Mouse (Mus musculus) limb, embryonic 10.5 days (tissue): ENCODE results near the gene Grap. TPM values are rescaled to one million over a fixed set of nuclear protein-coding genes. Genes with fewer than 3 reads are reported as not detected.

ENCODE experiments used
- DNase-seq: peaks from one replicate; pipeline ENCODE4 v3.0.0-alpha.2; 2017; ENCODE audit warnings: low spot score
- H3K27ac ChIP-seq: fragments of 300-500 bp; sonication (generic); 2 replicates; pipeline ENCODE4 v1.5.1; 2016; ENCODE audit warnings: mild to moderate bottlenecking
- H3K27me3 ChIP-seq: fragments of 300-500 bp; sonication (generic); 2 replicates; pipeline ENCODE4 v1.6.1; 2016; ENCODE audit warnings: low read depth, mild to moderate bottlenecking; ENCODE audit not compliant: poor library complexity, severe bottlenecking
- H3K36me3 ChIP-seq: fragments of 300-500 bp; sonication (generic); 2 replicates; pipeline ENCODE4 v1.6.1; 2016; ENCODE audit warnings: mild to moderate bottlenecking, moderate library complexity
- H3K4me1 ChIP-seq: fragments of 300-500 bp; sonication (generic); 2 replicates; pipeline ENCODE4 v1.6.1; 2016
- H3K4me3 ChIP-seq: fragments of 300-500 bp; sonication (generic); 2 replicates; pipeline ENCODE4 v1.5.1; 2016; ENCODE audit warnings: mild to moderate bottlenecking, moderate library complexity
- H3K9me3 ChIP-seq: fragments of 300-500 bp; sonication (generic); replicated peaks from 2 replicates; pipeline ENCODE4 v1.6.1; 2016; ENCODE audit warnings: mild to moderate bottlenecking
- WGBS: fragments of 180-500 bp; shearing (Covaris S2); methylation state at CpG from one replicate; pipeline ENCODE4 v1.1.7; 2016; 5-methylcytosine and 5-hydroxymethylcytosine counted together
- polyA plus RNA-seq: library from polyadenylated mRNA; unstranded; fragments of >200 nt; fragmentation: Nextera tagmentation; extraction: Ambion mirVana; gene quantifications from 2 replicates; pipeline ENCODE4 v1.2.1, GENCODE M21; 2016

Gene Grap
- polyA plus RNA-seq, 1 experiment from 2014 or later = 6.9 TPM

DNA sequence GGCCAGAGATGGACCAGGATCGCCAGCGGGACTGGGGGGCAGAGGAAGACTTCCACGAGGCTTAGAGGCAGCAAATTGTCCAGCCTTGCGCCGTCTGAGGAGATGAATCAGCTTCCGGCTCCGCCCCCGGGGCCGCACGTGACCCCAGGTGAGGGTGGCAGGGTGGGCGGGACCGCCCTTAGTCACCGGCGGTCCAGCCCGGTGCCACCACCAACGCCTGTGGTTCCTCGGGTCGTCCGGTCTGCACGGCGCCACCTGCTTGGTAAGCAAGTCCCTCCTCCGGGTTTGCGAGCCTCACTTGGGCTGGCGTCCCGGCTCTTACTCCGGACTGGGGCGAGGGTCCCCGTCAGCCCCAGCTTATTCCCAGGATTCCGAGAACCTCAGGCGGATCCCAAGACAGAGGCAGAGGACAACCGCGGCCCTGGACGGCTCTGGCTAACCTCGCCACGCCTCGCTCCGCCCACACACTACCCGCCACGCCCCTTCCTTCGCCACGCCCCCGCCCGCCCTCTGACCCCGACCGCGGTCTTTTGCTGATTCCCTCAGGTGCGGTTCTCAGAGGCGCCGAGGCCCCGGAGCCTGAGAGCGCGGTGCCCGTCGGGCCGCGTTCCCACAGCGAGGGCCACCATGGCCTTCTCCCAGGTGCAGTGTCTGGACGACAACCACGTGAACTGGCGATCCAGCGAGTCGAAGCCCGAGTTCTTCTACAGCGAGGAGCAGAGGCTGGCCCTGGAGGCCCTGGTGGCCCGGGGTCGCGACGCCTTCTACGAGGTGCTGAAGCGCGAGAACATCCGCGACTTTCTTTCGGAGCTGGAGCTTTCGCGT is 31.1 kb downstream of the Grap start, which contains the start of gene Fam83g:
Fam83g (plus strand) TSS at position 185 of the 825 bp plus-strand sequence.
- peak within 1 kb of the TSS; percentile 76 for H3K27ac ChIP-seq
- under 1% methylated on average over 76 of the region's 76 CpGs for WGBS
- H3K36me3 ChIP-seq = no peaks in the 10 kb centered on the region
- H3K9me3 ChIP-seq = no peaks in the 10 kb centered on the region
- peaks cover 40% of the 10 kb centered on the region for H3K27me3 ChIP-seq
- H3K4me3 ChIP-seq = peak within 1 kb of the TSS; percentile 59
- peak; percentile 90 for DNase-seq
- H3K4me1 ChIP-seq = peaks cover 38% of the 10 kb centered on the region

DNA sequence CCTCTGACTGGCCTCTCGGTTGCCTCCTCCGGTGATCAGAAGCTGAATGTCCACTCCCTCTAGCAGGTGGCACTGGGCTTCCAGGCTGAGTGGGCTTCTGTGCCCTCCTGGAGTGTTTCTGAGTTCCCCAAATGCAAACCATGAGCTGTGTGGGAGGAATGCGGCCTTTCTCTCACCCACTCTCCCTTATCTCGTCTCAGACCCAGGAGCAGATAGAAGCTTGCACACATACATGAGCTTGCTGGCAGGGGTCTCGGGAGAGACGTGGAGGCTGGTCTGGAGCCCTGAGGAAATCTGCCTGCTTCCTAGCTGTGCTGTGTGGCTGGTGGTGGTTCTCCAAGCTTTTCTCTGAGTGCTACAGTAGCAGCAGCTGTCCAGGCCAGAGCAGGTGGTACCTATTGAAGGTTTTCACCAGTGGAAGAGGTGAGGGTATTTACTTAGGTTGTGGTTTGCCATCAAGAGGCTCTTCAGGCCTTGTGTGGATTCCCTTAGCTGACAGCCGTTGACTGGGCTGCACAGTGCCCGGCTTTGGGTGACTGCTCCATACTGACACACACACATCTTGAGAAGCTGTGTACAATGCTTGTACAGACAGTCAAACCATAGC is 32.2 kb downstream of the Grap start:
- Histone ChIP-seq H3K27ac (peak overlapping the region; percentile 76; the same call in 1 of the 2 replicates), H3K36me3 (no peaks in the 10 kb centered on the region), H3K9me3 (no peaks in the 10 kb centered on the region), H3K4me3 (peak overlapping the region; percentile 59), H3K27me3 (peaks cover 40% of the 10 kb centered on the region), H3K4me1 (peaks cover 38% of the 10 kb centered on the region)
- WGBS = 73% methylated on average over 8 of the region's 8 CpGs
- DNase-seq = no peak

DNA sequence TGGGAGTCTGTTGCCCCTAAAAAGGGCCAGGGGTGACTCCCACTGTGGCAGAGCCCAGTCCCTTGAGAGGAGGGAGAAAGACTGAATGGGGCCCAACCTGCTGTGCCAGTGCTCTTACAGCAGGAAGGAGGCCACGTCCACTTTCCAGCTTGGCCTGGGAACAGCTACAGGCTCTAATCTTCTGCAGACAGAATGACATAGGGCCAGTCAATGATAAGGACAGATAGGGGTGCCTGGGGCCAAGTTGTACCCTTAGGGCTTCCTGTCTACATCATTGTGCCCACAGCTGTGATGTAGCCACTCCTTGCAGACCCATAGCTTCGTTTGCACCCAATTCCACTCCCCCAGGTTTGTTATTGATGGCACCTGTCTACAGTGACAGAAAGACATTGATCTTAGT is 33.1 kb downstream of the Grap start:
- H3K9me3 ChIP-seq = no peaks in the 10 kb centered on the region
- H3K27ac ChIP-seq = no peak overlapping the region
- H3K36me3 ChIP-seq = no peaks in the 10 kb centered on the region
- WGBS = 60% methylated on average over 2 of the region's 2 CpGs
- H3K4me1 ChIP-seq = peaks cover 38% of the 10 kb centered on the region
- H3K27me3 ChIP-seq = peaks cover 40% of the 10 kb centered on the region
- no peak overlapping the region for H3K4me3 ChIP-seq
- no peak for DNase-seq

DNA sequence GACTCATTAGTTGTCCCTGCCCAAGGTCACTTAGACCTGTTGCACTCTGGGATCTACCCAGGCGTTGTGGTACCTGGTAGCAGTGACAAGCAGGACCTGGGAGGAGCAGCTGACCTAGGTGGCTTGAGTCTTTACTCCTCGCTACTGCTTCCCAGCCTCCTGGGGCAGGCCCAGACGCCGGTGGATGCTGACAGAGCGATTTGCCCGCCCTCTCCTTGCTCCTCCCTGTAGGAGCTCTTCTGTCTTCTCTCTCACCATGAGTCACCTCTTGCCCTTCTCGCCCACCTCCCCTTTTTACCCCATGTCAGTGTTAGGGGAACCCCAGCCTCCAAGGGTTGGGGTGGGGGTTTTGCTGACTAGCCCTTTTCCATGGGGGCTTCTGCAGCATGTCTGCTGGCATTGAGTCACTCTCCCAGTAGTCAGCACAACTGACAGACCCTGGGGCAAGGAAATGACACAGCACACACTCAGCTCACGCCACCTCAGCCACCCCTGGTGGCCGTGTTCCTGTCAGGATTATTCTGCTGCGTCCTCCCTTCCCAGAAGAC is 33.9 kb downstream of the Grap start:
- Histone ChIP-seq H3K4me1 (peaks cover 38% of the 10 kb centered on the region), H3K27ac (no peak overlapping the region), H3K4me3 (no peak overlapping the region), H3K36me3 (no peaks in the 10 kb centered on the region), H3K9me3 (no peaks in the 10 kb centered on the region), H3K27me3 (peaks cover 40% of the 10 kb centered on the region)
- DNase-seq = no peak
- 41% methylated on average over 10 of the region's 10 CpGs for WGBS

GRCm38 (mm10) chr11:61687595-61687994 is 34.5 kb downstream of the Grap start:
- H3K36me3 ChIP-seq = no peaks in the 10 kb centered on the region
- no peaks in the 10 kb centered on the region for H3K9me3 ChIP-seq
- no peak overlapping the region for H3K4me3 ChIP-seq
- H3K27ac ChIP-seq = no peak overlapping the region
- H3K4me1 ChIP-seq = peaks cover 38% of the 10 kb centered on the region
- peaks cover 39% of the 10 kb centered on the region for H3K27me3 ChIP-seq
- WGBS = 41% methylated on average over 2 of the region's 2 CpGs
- no peak for DNase-seq

- 0 out of 2 replicates have a peak, but pooled peaks cover 4% of the 10 kb centered on the region for H3K36me3 ChIP-seq
- no peak for DNase-seq
- H3K4me1 ChIP-seq = no peaks in the 10 kb centered on the region
- no peak overlapping the region for H3K4me3 ChIP-seq
- no peaks in the 10 kb centered on the region for H3K9me3 ChIP-seq
- no peak overlapping the region for H3K27ac ChIP-seq
- 89% methylated on average over 5 of the region's 5 CpGs for WGBS
- no peaks in the 10 kb centered on the region for H3K27me3 ChIP-seq
Observed at GRCm38 (mm10) chr11:61692996-61693395, 39.9 kb downstream of the Grap start.

DNA sequence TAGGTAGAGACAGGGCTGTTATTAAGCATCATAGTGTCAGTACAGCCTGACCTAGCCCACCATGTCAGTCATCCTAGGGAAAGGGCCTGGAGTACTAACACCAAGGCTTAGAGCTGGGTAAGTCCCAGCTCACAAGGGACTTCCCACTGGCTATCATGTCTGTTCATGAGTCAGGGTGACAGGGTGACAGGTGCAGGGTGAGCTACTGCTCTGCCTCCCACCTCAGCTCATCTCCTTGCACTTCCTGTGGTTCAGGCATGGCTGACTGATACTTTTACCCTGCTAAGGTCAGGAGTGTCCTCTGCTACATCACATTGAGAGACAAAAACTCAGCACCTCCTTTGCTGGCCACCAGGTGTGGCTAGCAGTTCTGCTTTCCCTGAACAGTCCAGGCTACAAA is 45.8 kb downstream of the Grap start:
- DNase-seq = no peak
- Histone ChIP-seq H3K4me3 (no peak overlapping the region), H3K27me3 (no peaks in the 10 kb centered on the region), H3K36me3 (0 out of 2 replicates have a peak, but pooled peaks cover 5% of the 10 kb centered on the region), H3K9me3 (no peaks in the 10 kb centered on the region), H3K4me1 (peaks cover 3% of the 10 kb centered on the region; the same call in 1 of the 2 replicates), H3K27ac (no peak overlapping the region)

GRCm38 (mm10) chr11:61699460-61699859 is 46.4 kb downstream of the Grap start:
- Histone ChIP-seq H3K36me3 (0 out of 2 replicates have a peak, but pooled peaks cover 5% of the 10 kb centered on the region), H3K27ac (no peak overlapping the region)
- WGBS = 85% methylated on average over 5 of the region's 5 CpGs

GRCm38 (mm10) chr11:61699933-61700332 is 46.9 kb downstream of the Grap start:
- no peaks in the 10 kb centered on the region for H3K9me3 ChIP-seq
- 0 out of 2 replicates have a peak, but pooled peaks cover 5% of the 10 kb centered on the region for H3K36me3 ChIP-seq
- H3K4me3 ChIP-seq = no peak overlapping the region
- no peaks in the 10 kb centered on the region for H3K27me3 ChIP-seq
- DNase-seq = no peak
- no peak overlapping the region for H3K27ac ChIP-seq
- 86% methylated on average over 4 of the region's 4 CpGs for WGBS
- peaks cover 3% of the 10 kb centered on the region; the same call in 1 of the 2 replicates for H3K4me1 ChIP-seq

More at GRCm38 (mm10) chr11:61699460-61699859, 46.4 kb downstream of the Grap start:
- H3K4me1 ChIP-seq = peaks cover 3% of the 10 kb centered on the region; the same call in 1 of the 2 replicates
- H3K27me3 ChIP-seq = no peaks in the 10 kb centered on the region
- DNase-seq = no peak
- no peaks in the 10 kb centered on the region for H3K9me3 ChIP-seq
- no peak overlapping the region for H3K4me3 ChIP-seq

DNA sequence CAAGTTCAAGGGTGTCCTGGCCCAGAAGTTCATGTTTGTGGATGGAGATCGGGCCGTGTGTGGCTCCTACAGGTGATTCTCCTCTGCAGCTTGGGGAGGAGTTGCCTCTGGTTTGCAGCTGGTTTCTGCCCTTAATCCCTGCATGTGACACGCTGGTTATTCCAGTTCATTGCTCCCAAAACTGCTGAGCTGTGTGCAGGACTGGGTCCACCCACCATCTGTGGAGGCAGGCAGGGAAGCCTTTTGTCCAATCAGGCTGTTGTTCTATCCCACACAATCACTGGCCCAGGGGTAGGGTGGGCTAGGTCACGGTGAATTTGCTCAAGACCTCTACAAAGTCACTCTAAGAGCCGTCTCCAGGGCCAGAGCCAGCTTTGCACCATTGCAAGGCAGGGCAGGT is 48.6 kb downstream of the Grap start:
- H3K27me3 ChIP-seq = no peaks in the 10 kb centered on the region
- 0 out of 2 replicates have a peak, but pooled peaks cover 5% of the 10 kb centered on the region for H3K36me3 ChIP-seq
- no peak for DNase-seq
- no peak overlapping the region for H3K4me3 ChIP-seq
- no peak overlapping the region for H3K27ac ChIP-seq
- 90% methylated on average over 5 of the region's 5 CpGs for whole genome bisulfite sequencing
- no peaks in the 10 kb centered on the region for H3K9me3 ChIP-seq
- H3K4me1 ChIP-seq = peaks cover 3% of the 10 kb centered on the region; the same call in 1 of the 2 replicates

GRCm38 (mm10) chr11:61702494-61702893 is 49.4 kb downstream of the Grap start:
- H3K9me3 ChIP-seq = no peaks in the 10 kb centered on the region
- 96% methylated on average over 5 of the region's 5 CpGs for WGBS
- H3K36me3 ChIP-seq = 0 out of 2 replicates have a peak, but pooled peaks cover 7% of the 10 kb centered on the region
- DNase-seq = no peak
- H3K4me1 ChIP-seq = peaks cover 3% of the 10 kb centered on the region; the same call in 1 of the 2 replicates
- H3K27me3 ChIP-seq = 0 out of 2 replicates have a peak, but pooled peaks cover 2% of the 10 kb centered on the region
- H3K4me3 ChIP-seq = no peak overlapping the region
- H3K27ac ChIP-seq = no peak overlapping the region

DNA sequence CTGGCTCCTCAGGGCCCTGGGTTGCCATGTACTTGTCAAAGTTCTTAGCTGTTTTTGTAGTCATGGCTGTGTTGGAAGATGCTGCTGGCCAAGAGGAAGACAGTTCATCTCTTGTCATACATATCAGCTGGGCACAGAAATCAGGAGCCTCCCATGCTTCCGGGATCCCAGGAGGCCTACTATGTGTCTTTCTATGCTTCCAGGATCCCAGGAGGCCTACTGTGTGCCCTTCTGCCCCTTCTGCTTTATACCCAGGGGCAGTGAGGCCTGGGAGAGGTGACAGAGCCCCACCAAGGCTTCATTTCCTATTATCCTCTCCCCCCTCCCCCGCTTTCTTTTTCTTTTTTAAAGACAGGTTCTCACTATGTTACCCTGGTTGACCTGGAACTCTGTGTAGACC is 52.5 kb downstream of the Grap start:
- WGBS = 87% methylated on average over 2 of the region's 2 CpGs
- Histone ChIP-seq H3K4me3 (no peak overlapping the region), H3K27ac (no peak overlapping the region), H3K36me3 (0 out of 2 replicates have a peak, but pooled peaks cover 8% of the 10 kb centered on the region), H3K27me3 (0 out of 2 replicates have a peak, but pooled peaks cover 4% of the 10 kb centered on the region), H3K9me3 (no peaks in the 10 kb centered on the region), H3K4me1 (peaks cover 12% of the 10 kb centered on the region)
- DNase-seq = no peak
